Mouse (Mus musculus) lung, adult 2 months (tissue): ENCODE measurements around the gene Gm28891. TPM values are rescaled to one million over a fixed set of nuclear protein-coding genes. Genes with fewer than 3 reads are reported as not detected.
"Not testable (repeated sequence)": the region's sequence is repeated elsewhere in the genome, so short reads cannot be mapped to it uniquely, and the experiment has no call there.

Source experiments
- DNase-seq: peaks from one replicate; pipeline ENCODE4 v3.0.0; 2022
- H3K4me1 ChIP-seq: fragments of 200-500 bp; 2 replicates; pipeline ENCODE4 v1.6.1; 2011; ENCODE audit warnings: low read length; ENCODE audit not compliant: control insufficient read depth, insufficient read depth
- H3K4me3 ChIP-seq: fragments of 200-500 bp; replicated peaks from 2 replicates; pipeline ENCODE3; 2011; ENCODE audit warnings: low read depth, mild to moderate bottlenecking, control low read depth, low read length; ENCODE audit errors: extremely low read depth
- WGBS: fragments of 180-500 bp; shearing (Covaris S2); methylation state at CpG from one replicate; pipeline ENCODE4 v1.1.7; 2018; 5-methylcytosine and 5-hydroxymethylcytosine counted together
- polyA plus RNA-seq: library from polyadenylated mRNA; depleted of rRNA; stranded (reverse); fragments of >200 nt; gene quantifications from 2 replicates; pipeline ENCODE4 v1.2.3, GENCODE M21; 2012; rRNA removed

Gm28891 gene
- polyA plus RNA-seq = not detected in 2 replicates

DNA sequence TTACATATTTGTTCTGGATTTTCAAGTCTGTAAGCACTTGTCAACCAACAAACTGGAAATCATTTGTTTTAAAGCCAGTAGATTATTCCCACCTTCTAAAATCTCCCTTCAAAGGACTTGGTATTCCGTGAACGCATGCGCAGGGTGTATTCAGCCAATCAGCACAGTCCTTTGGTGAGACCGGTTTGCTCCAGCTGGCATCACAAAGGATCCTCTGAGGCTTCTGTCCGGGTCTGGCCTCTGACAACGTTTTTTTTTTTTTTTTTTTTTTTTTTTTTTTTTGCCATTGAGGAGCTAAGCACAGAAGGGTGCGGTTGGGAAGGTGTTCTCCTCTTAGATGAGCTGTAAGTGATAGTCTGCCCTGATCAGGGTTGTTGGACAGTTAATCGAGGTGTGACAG lies at the start of gene Gm28891:
Gene Gm28891, plus strand, starts transcription at position 301 of the 400 bp plus-strand sequence.
- not testable (repeated sequence) for H3K4me3 ChIP-seq, DNase-seq, H3K4me1 ChIP-seq
- no CpG with 5 or more reads among the region's 8 CpGs for WGBS
